Mouse (Mus musculus): ENCODE data around the gene Zfp113.
"Not testable (repeated sequence)": the region's sequence is repeated elsewhere in the genome, so short reads cannot be mapped to it uniquely, and the experiment has no call there.

Gene Zfp113

DNA sequence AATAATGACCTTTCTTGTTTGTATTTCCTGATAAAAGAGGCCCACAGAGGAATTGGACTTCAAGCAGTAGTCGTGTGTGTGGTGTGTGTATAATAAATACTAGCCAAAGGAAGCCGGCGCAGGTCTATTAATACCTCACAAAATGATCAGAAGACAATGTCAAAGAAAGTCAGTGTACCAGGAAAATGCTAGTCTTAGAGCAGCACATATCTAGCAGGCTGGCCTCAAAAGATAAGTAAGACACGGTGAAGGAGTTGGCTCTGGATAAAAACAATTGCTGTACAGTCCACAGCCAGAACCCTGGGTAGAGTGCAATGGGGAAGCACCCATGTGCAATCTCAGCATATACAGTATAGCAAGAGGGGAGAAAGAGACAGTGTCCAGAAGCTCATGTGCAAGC lies 18.3 kb downstream of the Zfp113 start:
- no peak for DNase-seq

DNA sequence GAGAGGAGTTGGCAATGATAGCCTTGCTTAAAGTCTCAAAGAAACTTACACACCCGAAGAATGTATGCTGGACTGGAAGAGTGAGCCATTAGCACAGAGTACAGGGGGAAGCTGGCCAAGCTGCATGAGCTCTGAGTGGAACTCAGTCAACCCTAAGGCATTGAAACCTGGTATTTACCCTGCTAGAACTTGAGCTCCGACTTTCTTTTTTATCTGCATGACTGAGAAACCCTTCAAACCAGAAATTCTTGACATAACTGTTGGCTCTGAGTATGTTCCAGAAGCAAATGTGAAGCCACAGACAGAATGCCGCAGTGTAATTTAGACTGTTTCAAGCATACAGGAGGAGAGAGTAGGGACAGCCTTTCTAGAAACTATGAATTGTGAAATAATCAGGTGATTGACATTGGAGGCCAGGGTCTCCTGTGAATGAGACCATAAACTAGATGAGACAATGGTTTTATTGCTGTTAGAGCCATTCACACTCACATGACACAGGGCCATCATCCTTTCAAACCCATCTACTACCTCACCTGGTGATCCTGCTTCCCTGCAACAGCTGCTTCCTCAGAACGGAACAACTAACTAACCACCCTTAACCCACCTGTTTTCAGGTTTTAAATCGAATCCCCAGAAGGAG lies 23.0 kb downstream of the Zfp113 start:
- no peak for DNase-seq

DNA sequence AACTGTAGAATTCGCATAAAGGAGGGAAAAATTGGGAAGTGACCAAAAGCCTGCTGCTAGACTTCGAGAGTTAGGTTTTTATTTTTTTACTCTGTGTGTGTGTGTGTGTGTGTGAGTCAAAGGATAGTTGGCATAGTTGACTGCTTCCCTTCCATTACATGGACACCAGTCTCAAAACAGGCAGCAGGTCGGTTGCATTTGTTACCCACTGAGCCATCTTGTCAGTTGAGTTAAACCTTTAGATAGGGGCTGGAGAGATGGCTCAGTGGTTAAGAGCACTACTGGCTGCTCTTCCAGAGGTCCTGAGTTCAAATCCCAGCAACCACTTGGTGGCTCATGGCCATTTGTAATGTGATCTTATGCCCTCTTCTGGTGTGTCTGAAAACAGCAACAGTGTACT lies 37.5 kb downstream of the Zfp113 start:
- DNase-seq: no peak

DNA sequence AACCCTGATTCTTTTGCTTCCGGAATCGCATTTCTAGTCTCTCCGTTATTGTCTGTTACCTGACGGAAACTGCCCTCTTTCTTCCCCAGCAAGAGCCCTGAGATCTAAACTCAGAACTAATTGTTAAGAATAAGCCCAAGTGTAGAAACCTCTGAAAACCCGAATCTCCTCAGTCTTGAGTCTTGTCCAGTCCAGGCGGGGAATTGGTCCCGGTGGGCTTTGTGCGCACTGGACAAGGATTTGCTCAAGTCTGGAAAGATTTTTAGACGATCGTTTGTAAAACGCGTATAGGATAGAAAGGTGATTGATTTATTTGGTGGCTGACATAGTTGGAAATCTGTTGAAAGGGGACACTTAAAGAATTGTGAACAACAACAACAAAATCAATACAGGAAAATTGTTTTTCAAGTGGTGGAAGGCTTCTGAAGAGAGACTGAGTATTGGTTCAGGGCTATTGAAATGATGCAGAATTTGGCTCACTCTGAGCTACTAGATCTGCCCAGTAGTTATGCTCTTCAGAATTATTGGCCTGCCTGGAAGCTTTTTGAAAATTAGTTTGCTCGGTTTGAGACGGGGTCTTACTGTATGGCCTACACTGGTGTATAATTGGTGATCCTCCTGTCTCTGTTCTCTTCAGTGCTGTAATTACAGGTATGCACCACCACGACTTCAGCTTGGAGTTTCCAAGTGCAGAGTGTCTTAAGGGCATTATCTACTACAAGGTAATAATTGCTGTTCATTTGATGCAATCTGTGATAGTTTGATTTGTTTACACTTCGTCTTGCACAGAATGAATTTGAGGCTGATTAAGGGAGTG lies 38.1 kb downstream of the Zfp113 start:
- no peak for DNase-seq

DNA sequence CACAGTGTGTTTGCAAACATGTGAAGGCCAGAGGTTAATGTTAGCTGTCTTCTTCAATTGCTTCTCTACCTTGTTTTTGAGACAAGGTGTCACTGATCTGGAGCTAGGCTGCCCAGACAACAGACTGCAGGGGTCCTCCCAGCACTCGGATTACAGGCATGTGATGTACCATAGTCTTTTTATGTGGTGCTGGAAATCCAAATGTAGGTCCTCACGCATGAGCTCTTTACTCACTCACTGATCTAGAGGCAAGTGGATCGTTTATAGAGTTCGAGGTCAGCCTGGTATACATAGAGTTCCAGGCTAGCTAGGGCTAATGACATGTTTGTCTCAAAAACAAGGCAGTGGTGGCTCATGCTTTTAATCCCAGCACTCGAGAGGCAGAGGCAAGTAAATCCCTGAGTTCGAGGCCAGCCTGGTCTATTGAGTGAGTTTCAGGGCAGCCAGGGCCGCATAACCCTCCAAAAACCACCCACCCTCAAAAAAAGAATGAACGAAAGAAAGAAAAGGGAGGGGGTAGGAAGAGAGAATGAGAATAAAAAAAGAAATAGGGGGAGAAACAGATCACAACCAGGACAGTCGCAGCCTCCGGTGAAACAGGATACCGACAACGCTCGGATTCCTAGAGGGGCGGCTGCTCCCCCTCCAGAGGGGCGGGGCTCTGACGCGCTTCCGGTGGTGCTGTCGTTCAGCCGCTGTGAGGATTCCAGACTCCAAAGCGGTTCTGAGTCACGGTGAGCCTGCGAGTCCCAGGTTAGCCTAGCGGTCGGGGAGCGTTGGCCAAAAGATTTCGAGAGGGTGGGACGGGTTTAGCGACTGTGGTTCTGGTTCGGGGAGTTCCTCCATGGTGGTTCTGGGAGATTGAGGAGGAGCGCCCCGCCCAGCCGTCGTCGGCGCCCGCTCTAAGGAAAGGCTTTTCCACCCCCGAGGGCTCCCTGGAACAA lies 39.0 kb downstream of the Zfp113 start, which contains the start of gene Zscan21:
Gene Zscan21, plus strand, starts transcription at position 649 of the 944 bp plus-strand sequence.
- peak; percentile 91 for DNase-seq

DNA sequence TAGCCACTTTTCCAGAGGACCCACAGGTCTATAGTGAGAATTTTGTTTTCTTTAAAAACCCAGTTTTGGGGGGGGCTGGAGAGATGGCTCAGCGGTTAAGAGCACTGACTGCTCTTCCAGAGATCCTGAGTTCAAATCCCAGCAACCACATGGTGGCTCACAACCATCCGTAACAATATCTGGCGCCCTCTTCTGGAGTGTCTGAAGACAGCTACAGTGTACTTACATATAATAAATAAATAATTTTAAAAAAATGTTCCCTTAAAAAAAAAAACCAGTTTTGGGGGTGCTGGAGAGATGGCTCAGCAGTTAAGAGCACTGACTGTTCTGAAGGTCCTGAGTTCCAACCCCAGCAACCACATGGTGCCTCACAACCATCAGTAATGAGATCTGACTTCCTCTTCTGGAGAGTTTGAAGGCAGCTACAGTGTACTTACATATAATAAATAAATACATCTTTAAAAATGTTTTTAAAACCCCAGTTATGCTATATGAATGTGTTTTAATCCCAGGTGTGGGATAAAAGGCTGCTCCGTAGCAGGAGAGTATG lies 45.6 kb downstream of the Zfp113 start:
- DNase-seq: not testable (repeated sequence)

DNA sequence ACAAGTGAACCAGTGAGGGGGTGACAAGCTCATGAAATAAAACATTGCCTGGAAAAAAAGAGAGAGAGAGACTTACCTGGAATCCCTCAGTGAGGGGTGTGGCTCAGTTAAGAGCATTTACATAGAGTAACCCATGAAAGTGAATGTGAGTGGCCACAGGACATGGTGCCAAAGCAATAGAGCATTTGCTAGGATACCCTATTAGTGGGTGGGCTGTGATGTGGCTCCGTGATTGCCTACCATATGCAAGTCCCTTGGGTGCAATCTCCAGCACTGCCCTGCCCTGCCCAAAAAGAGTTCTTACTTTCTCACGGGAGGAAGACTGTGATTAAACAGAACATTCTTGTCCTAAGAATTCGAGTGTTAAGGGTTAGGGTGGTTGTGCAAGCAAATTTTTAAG lies 48.4 kb downstream of the Zfp113 start:
- no peak for DNase-seq

DNA sequence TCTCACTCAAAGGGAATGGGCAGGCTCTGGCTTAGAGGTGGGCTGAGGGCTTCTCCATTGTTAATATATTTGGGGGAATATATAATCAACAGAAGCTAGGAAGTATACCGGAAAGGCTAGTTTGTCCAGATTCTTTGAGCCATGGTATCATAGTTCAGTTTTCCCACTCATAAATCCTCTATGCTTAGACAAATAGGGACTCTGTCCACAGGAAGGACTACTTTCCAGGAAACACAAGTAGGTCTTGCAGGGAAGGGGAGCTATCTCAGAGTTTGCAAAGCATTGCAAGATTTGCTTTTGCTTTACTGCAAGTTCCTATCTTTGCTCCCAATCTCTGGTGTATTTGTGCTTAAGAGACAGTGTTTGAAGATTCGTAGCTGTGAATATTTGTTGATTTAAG lies 50.6 kb downstream of the Zfp113 start:
- no peak for DNase-seq

DNA sequence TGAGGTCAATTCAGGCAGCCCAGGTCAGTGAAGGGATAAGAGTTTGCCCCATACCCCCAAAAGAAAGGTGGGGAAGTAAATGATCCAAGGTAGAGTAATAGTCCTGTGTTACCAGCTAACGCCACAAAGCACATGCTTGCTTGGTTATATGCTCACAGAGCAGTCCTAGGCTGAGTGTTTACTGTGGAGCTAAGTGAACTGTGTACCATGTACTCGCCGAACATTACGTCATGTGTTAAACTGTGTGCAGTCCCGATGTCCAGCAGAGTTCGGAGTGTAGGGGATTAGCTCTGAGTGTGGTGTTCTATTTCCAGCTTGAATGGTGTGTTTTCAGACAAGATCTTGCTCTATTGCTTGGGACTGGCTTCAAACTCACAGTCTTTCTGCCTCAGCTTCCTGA lies 61.1 kb downstream of the Zfp113 start:
- no peak for DNase-seq

DNA sequence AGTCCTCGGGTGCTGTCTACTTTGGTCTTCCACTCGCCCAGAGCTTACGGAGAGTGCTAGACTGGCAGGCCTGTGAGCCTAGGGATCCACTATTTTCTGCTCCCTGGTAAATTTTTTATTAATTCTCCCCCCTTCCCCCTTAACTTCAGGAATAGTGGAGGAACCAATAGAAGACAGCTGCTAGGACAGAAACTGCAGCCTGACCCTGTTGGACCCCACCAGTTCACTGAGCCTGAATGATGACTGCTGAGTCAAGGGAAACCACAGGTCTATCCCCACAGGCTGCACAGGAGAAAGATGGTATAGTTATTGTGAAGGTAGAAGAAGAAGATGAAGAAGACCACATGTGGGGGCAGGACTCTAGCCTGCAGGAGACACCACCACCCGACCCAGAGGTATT lies 62.8 kb downstream of the Zfp113 start:
- no peak for DNase-seq

DNA sequence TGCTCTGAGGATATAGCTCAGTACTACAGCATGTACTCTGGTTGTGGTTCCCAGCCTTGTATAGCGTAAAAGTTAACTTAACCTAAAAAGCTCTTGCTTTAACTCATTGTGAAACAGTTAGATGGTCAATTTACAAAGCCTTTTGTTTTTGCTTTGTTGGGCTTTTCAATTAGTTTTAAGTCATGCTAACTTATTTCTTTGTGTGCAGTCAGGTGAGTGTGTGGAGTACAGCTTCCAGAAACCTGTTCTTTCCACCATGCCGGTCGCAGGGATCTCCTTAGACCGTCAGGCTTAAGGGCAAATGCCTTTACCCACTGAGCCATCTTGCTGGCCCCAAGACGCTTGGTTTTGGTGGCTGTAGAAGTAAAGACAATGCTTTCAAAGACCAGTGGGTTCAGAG lies 64.8 kb downstream of the Zfp113 start:
- no peak for DNase-seq

DNA sequence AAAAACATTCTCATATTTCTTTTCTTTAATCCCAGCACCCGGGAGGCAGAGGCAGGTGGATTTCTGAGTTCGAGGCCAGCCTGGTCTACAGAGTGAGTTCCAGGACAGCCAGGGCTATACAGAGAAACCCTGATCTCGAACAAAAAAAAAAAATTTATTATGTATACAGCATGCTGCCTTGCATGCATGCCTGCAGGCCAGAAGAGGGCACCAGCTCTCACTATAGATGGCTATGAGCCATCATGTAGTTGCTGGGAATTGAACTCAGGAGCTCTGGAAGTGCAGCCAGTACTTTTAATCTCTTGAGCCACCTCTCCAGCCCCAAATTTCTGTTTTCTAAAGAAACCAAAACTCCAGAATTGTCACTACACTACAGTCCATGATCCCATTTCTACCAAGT lies 65.3 kb downstream of the Zfp113 start:
- DNase-seq: no peak
